Mouse (Mus musculus): ENCODE measurements around the gene Celf2. TPM values are rescaled to one million over a fixed set of nuclear protein-coding genes. Genes with fewer than 3 reads are reported as not detected.
A peak's percentile ranks its signal among the peaks of the same experiment; 100 is the strongest.

Gene Celf2
- polyA plus RNA-seq, 1 experiment from 2014 or later = 13.9 TPM

GRCm38 (mm10) chr2:7234587-7234986 lies 274.8 kb downstream of the Celf2 start:
- H3K4me2 ChIP-seq (ENCODE audit: low read length) = no peak overlapping the region
- no peak for ATAC-seq (replicated peaks; ENCODE audit: low FRiP score, low read depth)
- DNase-seq (ENCODE audit: low spot score) = no peak
- no peaks in the 10 kb centered on the region for H3K27me3 ChIP-seq (ENCODE audit: insufficient read depth, low read length)
- H3K9ac ChIP-seq (ENCODE audit: low read depth, low read length) = no peak overlapping the region
- H3K36me3 ChIP-seq (ENCODE audit: insufficient read depth, low read length) = no peaks in the 10 kb centered on the region
- H3K9me3 ChIP-seq (replicated peaks; ENCODE audit: low read length) = no peaks in the 10 kb centered on the region
- H3K4me1 ChIP-seq (replicated peaks; ENCODE audit: insufficient read depth, low read length) = no peaks in the 10 kb centered on the region
- H3K27ac ChIP-seq = no peak overlapping the region
- 85% methylated on average over 7 of the region's 7 CpGs for WGBS
- TF ChIP-seq CTCF (IDR thresholded peaks at IDR 0.05; ENCODE audit: low read depth) = no peak
- no peak overlapping the region for H3K4me3 ChIP-seq (replicated peaks; ENCODE audit: low read depth, low read length)

- WGBS = 88% methylated on average over 2 of the region's 2 CpGs
- ATAC-seq (replicated peaks; ENCODE audit: low FRiP score, low read depth) = no peak
- Histone ChIP-seq H3K9me3 (replicated peaks; ENCODE audit: low read length) (no peaks in the 10 kb centered on the region), H3K4me3 (replicated peaks; ENCODE audit: low read depth, low read length) (no peak overlapping the region), H3K4me2 (ENCODE audit: low read length) (no peak overlapping the region), H3K27ac (no peak overlapping the region), H3K36me3 (ENCODE audit: insufficient read depth, low read length) (no peaks in the 10 kb centered on the region), H3K9ac (ENCODE audit: low read depth, low read length) (no peak overlapping the region), H3K27me3 (ENCODE audit: insufficient read depth, low read length) (no peaks in the 10 kb centered on the region), H3K4me1 (replicated peaks; ENCODE audit: insufficient read depth, low read length) (no peaks in the 10 kb centered on the region)
- no peak for TF ChIP-seq CTCF (IDR thresholded peaks at IDR 0.05; ENCODE audit: low read depth)
- no peak for DNase-seq (ENCODE audit: low spot score)
Measured at GRCm38 (mm10) chr2:7233411-7233810, 276.0 kb downstream of the Celf2 start.

- no peak for TF ChIP-seq CTCF (IDR thresholded peaks at IDR 0.05; ENCODE audit: low read depth)
- no peak overlapping the region for H3K9ac ChIP-seq (ENCODE audit: low read depth, low read length)
- no peaks in the 10 kb centered on the region for H3K27me3 ChIP-seq (ENCODE audit: insufficient read depth, low read length)
- H3K9me3 ChIP-seq (replicated peaks; ENCODE audit: low read length) = no peaks in the 10 kb centered on the region
- H3K27ac ChIP-seq = no peak overlapping the region
- H3K4me1 ChIP-seq (replicated peaks; ENCODE audit: insufficient read depth, low read length) = no peaks in the 10 kb centered on the region
- H3K4me3 ChIP-seq (replicated peaks; ENCODE audit: low read depth, low read length) = no peak overlapping the region
- DNase-seq (ENCODE audit: low spot score) = no peak
- ATAC-seq (replicated peaks; ENCODE audit: low FRiP score, low read depth) = no peak
- no peaks in the 10 kb centered on the region for H3K36me3 ChIP-seq (ENCODE audit: insufficient read depth, low read length)
- 80% methylated on average over 7 of the region's 7 CpGs for WGBS
- no peak overlapping the region for H3K4me2 ChIP-seq (ENCODE audit: low read length)
Measured at GRCm38 (mm10) chr2:7226785-7227184, 282.6 kb downstream of the Celf2 start.

- H3K27me3 ChIP-seq (ENCODE audit: insufficient read depth, low read length) = no peaks in the 10 kb centered on the region
- no peak overlapping the region for H3K4me2 ChIP-seq (ENCODE audit: low read length)
- DNase-seq (ENCODE audit: low spot score) (peak; percentile 52), ATAC-seq (replicated peaks; ENCODE audit: low FRiP score, low read depth) (no peak)
- TF ChIP-seq CTCF (IDR thresholded peaks at IDR 0.05; ENCODE audit: low read depth) = no peak
- no peak overlapping the region for H3K9ac ChIP-seq (ENCODE audit: low read depth, low read length)
- no peaks in the 10 kb centered on the region for H3K9me3 ChIP-seq (replicated peaks; ENCODE audit: low read length)
- no peak overlapping the region for H3K4me3 ChIP-seq (replicated peaks; ENCODE audit: low read depth, low read length)
- no peaks in the 10 kb centered on the region for H3K36me3 ChIP-seq (ENCODE audit: insufficient read depth, low read length)
- H3K27ac ChIP-seq = no peak overlapping the region
- 51% methylated on average over 3 of the region's 3 CpGs for WGBS
- no peaks in the 10 kb centered on the region for H3K4me1 ChIP-seq (replicated peaks; ENCODE audit: insufficient read depth, low read length)
Measured at GRCm38 (mm10) chr2:7224346-7225071, 284.9 kb downstream of the Celf2 start.

- Histone ChIP-seq H3K9me3 (replicated peaks; ENCODE audit: low read length) (no peaks in the 10 kb centered on the region), H3K27ac (no peak overlapping the region), H3K27me3 (ENCODE audit: insufficient read depth, low read length) (no peaks in the 10 kb centered on the region), H3K9ac (ENCODE audit: low read depth, low read length) (no peak overlapping the region), H3K36me3 (ENCODE audit: insufficient read depth, low read length) (no peaks in the 10 kb centered on the region), H3K4me3 (replicated peaks; ENCODE audit: low read depth, low read length) (no peak overlapping the region), H3K4me1 (replicated peaks; ENCODE audit: insufficient read depth, low read length) (no peaks in the 10 kb centered on the region), H3K4me2 (ENCODE audit: low read length) (no peak overlapping the region)
- no peak for ATAC-seq (replicated peaks; ENCODE audit: low FRiP score, low read depth)
- TF ChIP-seq CTCF (IDR thresholded peaks at IDR 0.05; ENCODE audit: low read depth) = no peak
- no peak for DNase-seq (ENCODE audit: low spot score)
- WGBS = 46% methylated on average over 2 of the region's 2 CpGs
Measured at GRCm38 (mm10) chr2:7223538-7223937, 285.8 kb downstream of the Celf2 start.

- Histone ChIP-seq H3K9ac (ENCODE audit: low read depth, low read length) (no peak overlapping the region), H3K27me3 (ENCODE audit: insufficient read depth, low read length) (no peaks in the 10 kb centered on the region), H3K27ac (no peak overlapping the region), H3K4me3 (replicated peaks; ENCODE audit: low read depth, low read length) (no peak overlapping the region), H3K36me3 (ENCODE audit: insufficient read depth, low read length) (no peaks in the 10 kb centered on the region), H3K9me3 (replicated peaks; ENCODE audit: low read length) (no peaks in the 10 kb centered on the region), H3K4me1 (replicated peaks; ENCODE audit: insufficient read depth, low read length) (no peaks in the 10 kb centered on the region), H3K4me2 (ENCODE audit: low read length) (no peak overlapping the region)
- 74% methylated on average over 6 of the region's 6 CpGs for WGBS
- DNase-seq (ENCODE audit: low spot score) (no peak), ATAC-seq (replicated peaks; ENCODE audit: low FRiP score, low read depth) (no peak)
- no peak for TF ChIP-seq CTCF (IDR thresholded peaks at IDR 0.05; ENCODE audit: low read depth)
Measured at GRCm38 (mm10) chr2:7222886-7223285, 286.5 kb downstream of the Celf2 start.

- no peak overlapping the region for H3K27ac ChIP-seq
- ATAC-seq (replicated peaks; ENCODE audit: low FRiP score, low read depth) (no peak; the same call in 1 of the 2 replicates), DNase-seq (ENCODE audit: low spot score) (no peak)
- H3K27me3 ChIP-seq (ENCODE audit: insufficient read depth, low read length) = no peaks in the 10 kb centered on the region
- no peaks in the 10 kb centered on the region for H3K4me1 ChIP-seq (replicated peaks; ENCODE audit: insufficient read depth, low read length)
- H3K36me3 ChIP-seq (ENCODE audit: insufficient read depth, low read length) = no peaks in the 10 kb centered on the region
- WGBS = 80% methylated on average over 1 of the region's 1 CpGs
- no peak overlapping the region for H3K4me3 ChIP-seq (replicated peaks; ENCODE audit: low read depth, low read length)
- H3K9me3 ChIP-seq (replicated peaks; ENCODE audit: low read length) = no peaks in the 10 kb centered on the region
- no peak for TF ChIP-seq CTCF (IDR thresholded peaks at IDR 0.05; ENCODE audit: low read depth)
- no peak overlapping the region for H3K9ac ChIP-seq (ENCODE audit: low read depth, low read length)
- H3K4me2 ChIP-seq (ENCODE audit: low read length) = no peak overlapping the region
Measured at GRCm38 (mm10) chr2:7221856-7222255, 287.5 kb downstream of the Celf2 start.

Data from kidney, postnatal 0 days (tissue).